Mouse (Mus musculus): ENCODE results near the gene Trim47. TPM values are rescaled to one million over a fixed set of nuclear protein-coding genes. Genes with fewer than 3 reads are reported as not detected.

Trim47 gene
- total RNA-seq (2023; ENCODE audit: inconsistent age) = 0.54 to 1.4 TPM (median 0.57 TPM) in 3 of 4 replicates, not detected in the other

GRCm38 (mm10) chr11:116127156-116127980 is at the start of gene Trim47:
Gene Trim47 (minus strand): TSS chr11:116127210.

GRCm38 (mm10) chr11:116167884-116168439 is 41.0 kb upstream of the Trim47 start, which contains the start of gene Fbf1:
Gene Fbf1 (minus strand): TSS chr11:116168166.

GRCm38 (mm10) chr11:116138468-116139138 is 11.6 kb upstream of the Trim47 start, which contains the start of gene Mrpl38:
Gene Mrpl38 (minus strand): TSS chr11:116138868.

GRCm38 (mm10) chr11:116130488-116131205 is 3.6 kb upstream of the Trim47 start, which contains the start of gene Trim65:
Gene Trim65 (minus strand): TSS chr11:116131128.

GRCm38 (mm10) chr11:116086258-116087193 is 40.5 kb downstream of the Trim47 start, which contains the start of gene Wbp2:
Gene Wbp2 (minus strand): TSS chr11:116086995.

GRCm38 (mm10) chr11:116077446-116078204 is 49.4 kb downstream of the Trim47 start, which contains the start of gene Unc13d:
Gene Unc13d (minus strand): TSS chr11:116077961.

Other genes with a start within 250 kb of the Trim47 start
- not detected in 4 replicates for gene Smim5, start 227.2 kb downstream of the Trim47 start, total RNA-seq (2023; ENCODE audit: inconsistent age)
- not detected in 4 replicates for gene Smim6, start 215.2 kb downstream of the Trim47 start, total RNA-seq (2023; ENCODE audit: inconsistent age)
- gene Sap30bp, start 193.9 kb downstream of the Trim47 start, total RNA-seq (2023; ENCODE audit: inconsistent age) = 40.8 to 57.3 TPM (median 51.2 TPM) in 4 replicates
- gene Recql5, start 193.7 kb downstream of the Trim47 start, total RNA-seq (2023; ENCODE audit: inconsistent age) = 62.1 to 67.9 TPM (median 67.1 TPM) in 4 replicates
- 0.19 to 1.2 TPM (median 0.44 TPM) in 4 replicates for gene Itgb4, start 152.5 kb downstream of the Trim47 start, total RNA-seq (2023; ENCODE audit: inconsistent age)
- 16.3 to 20.2 TPM (median 18.7 TPM) in 4 replicates for gene Galk1, start 114.5 kb downstream of the Trim47 start, total RNA-seq (2023; ENCODE audit: inconsistent age)
- gene H3f3b, start 99.2 kb downstream of the Trim47 start, total RNA-seq (2023; ENCODE audit: inconsistent age) = 3,106 to 3,747 TPM (median 3,372 TPM) in 4 replicates
- gene Unk, start 96.9 kb downstream of the Trim47 start, total RNA-seq (2023; ENCODE audit: inconsistent age) = 71.4 to 82.5 TPM (median 80.3 TPM) in 4 replicates
- 58.7 to 68.2 TPM (median 59.6 TPM) in 4 replicates for gene Unc13d, start 49.2 kb downstream of the Trim47 start, total RNA-seq (2023; ENCODE audit: inconsistent age)
- gene Wbp2, start 40.2 kb downstream of the Trim47 start, total RNA-seq (2023; ENCODE audit: inconsistent age) = 249 to 307 TPM (median 282 TPM) in 4 replicates
- 35.0 to 42.1 TPM (median 37.0 TPM) in 4 replicates for gene Trim65, start 3.9 kb upstream of the Trim47 start, total RNA-seq (2023; ENCODE audit: inconsistent age)
- 53.7 to 79.8 TPM (median 64.1 TPM) in 4 replicates for gene Mrpl38, start 11.7 kb upstream of the Trim47 start, total RNA-seq (2023; ENCODE audit: inconsistent age)
- 37.5 to 41.8 TPM (median 39.2 TPM) in 4 replicates for gene Fbf1, start 41.0 kb upstream of the Trim47 start, total RNA-seq (2023; ENCODE audit: inconsistent age)
- 43.7 to 50.4 TPM (median 47.7 TPM) in 4 replicates for gene Ten1, start 71.6 kb upstream of the Trim47 start, total RNA-seq (2023; ENCODE audit: inconsistent age)
- gene Acox1, start 71.8 kb upstream of the Trim47 start, total RNA-seq (2023; ENCODE audit: inconsistent age) = 22.1 to 31.2 TPM (median 24.6 TPM) in 4 replicates
- 0.09 to 0.26 TPM (median 0.14 TPM) in 4 replicates for gene Evpl, start 110.9 kb upstream of the Trim47 start, total RNA-seq (2023; ENCODE audit: inconsistent age)
- gene Srp68, start 147.0 kb upstream of the Trim47 start, total RNA-seq (2023; ENCODE audit: inconsistent age) = 54.6 to 63.6 TPM (median 60.0 TPM) in 4 replicates
- 0.42 TPM in 1 of 4 replicates, not detected in the others for gene Galr2, start 153.7 kb upstream of the Trim47 start, total RNA-seq (2023; ENCODE audit: inconsistent age)
- 57.5 to 66.5 TPM (median 60.3 TPM) in 4 replicates for gene Exoc7, start 180.0 kb upstream of the Trim47 start, total RNA-seq (2023; ENCODE audit: inconsistent age)
- gene Foxj1, start 208.2 kb upstream of the Trim47 start, total RNA-seq (2023; ENCODE audit: inconsistent age) = 0.99 to 2.1 TPM (median 1.2 TPM) in 4 replicates